Mouse (Mus musculus): ENCODE measurements around the gene Wdr25. TPM values are rescaled to one million over a fixed set of nuclear protein-coding genes. Genes with fewer than 3 reads are reported as not detected.

The Wdr25 gene
- polyA plus RNA-seq, 1 experiment: 9.8 TPM

GRCm38 (mm10) chr12:108858486-108858885 is 34.9 kb upstream of the Wdr25 start:
- TF ChIP-seq GATA1 (IDR thresholded peaks at IDR 0.05; ENCODE audit: borderline replicate concordance, low read length) (no peak), FLI1 (IDR thresholded peaks at IDR 0.05; ENCODE audit: low read length) (no peak)
- Histone ChIP-seq H3K27me3 (replicated peaks) (peaks cover 6% of the 10 kb centered on the region), H3K4me1 (peaks cover 12% of the 10 kb centered on the region), H3K36me3 (replicated peaks; ENCODE audit: low read length) (peaks cover 52% of the 10 kb centered on the region), H3K9me3 (no peaks in the 10 kb centered on the region), H3K4me3 (replicated peaks) (no peak overlapping the region)

- H3K4me1 ChIP-seq: peaks cover 3% of the 10 kb centered on the region; the same call in 1 of the 2 replicates
- TF ChIP-seq FLI1 (IDR thresholded peaks at IDR 0.05; ENCODE audit: low read length): no peak
- TF ChIP-seq GATA1 (IDR thresholded peaks at IDR 0.05; ENCODE audit: borderline replicate concordance, low read length): no peak
- H3K27me3 ChIP-seq (replicated peaks): no peaks in the 10 kb centered on the region
- H3K4me3 ChIP-seq (replicated peaks): no peak overlapping the region
- H3K9me3 ChIP-seq: peaks cover 2% of the 10 kb centered on the region; the same call in 1 of the 2 replicates
- peaks cover 100% of the 10 kb centered on the region for H3K36me3 ChIP-seq (replicated peaks; ENCODE audit: low read length)
Observed at GRCm38 (mm10) chr12:108865007-108865494, 28.4 kb upstream of the Wdr25 start.

- Histone ChIP-seq H3K4me1 (peaks cover 3% of the 10 kb centered on the region; the same call in 1 of the 2 replicates), H3K4me3 (replicated peaks) (no peak overlapping the region), H3K36me3 (replicated peaks; ENCODE audit: low read length) (peaks cover 95% of the 10 kb centered on the region), H3K27me3 (replicated peaks) (no peaks in the 10 kb centered on the region), H3K9me3 (peaks cover 2% of the 10 kb centered on the region; the same call in 1 of the 2 replicates)
- TF ChIP-seq GATA1 (IDR thresholded peaks at IDR 0.05; ENCODE audit: borderline replicate concordance, low read length) (no peak), FLI1 (IDR thresholded peaks at IDR 0.05; ENCODE audit: low read length) (no peak)
Observed at GRCm38 (mm10) chr12:108869575-108869974, 23.9 kb upstream of the Wdr25 start.

- H3K4me3 ChIP-seq (replicated peaks): no peak overlapping the region
- H3K9me3 ChIP-seq: peaks cover 2% of the 10 kb centered on the region; the same call in 1 of the 2 replicates
- TF ChIP-seq GATA1 (IDR thresholded peaks at IDR 0.05; ENCODE audit: borderline replicate concordance, low read length): no peak
- no peak for TF ChIP-seq FLI1 (IDR thresholded peaks at IDR 0.05; ENCODE audit: low read length)
- H3K36me3 ChIP-seq (replicated peaks; ENCODE audit: low read length): peaks cover 95% of the 10 kb centered on the region
- no peaks in the 10 kb centered on the region for H3K4me1 ChIP-seq
- no peaks in the 10 kb centered on the region for H3K27me3 ChIP-seq (replicated peaks)
Observed at GRCm38 (mm10) chr12:108873122-108873521, 20.3 kb upstream of the Wdr25 start.

- peaks cover 12% of the 10 kb centered on the region for H3K4me1 ChIP-seq
- no peak overlapping the region for H3K4me3 ChIP-seq (replicated peaks)
- H3K36me3 ChIP-seq (replicated peaks; ENCODE audit: low read length): peaks cover 99% of the 10 kb centered on the region
- no peaks in the 10 kb centered on the region for H3K9me3 ChIP-seq
- TF ChIP-seq FLI1 (IDR thresholded peaks at IDR 0.05; ENCODE audit: low read length) (no peak), GATA1 (IDR thresholded peaks at IDR 0.05; ENCODE audit: borderline replicate concordance, low read length) (no peak)
- H3K27me3 ChIP-seq (replicated peaks): no peaks in the 10 kb centered on the region
Observed at GRCm38 (mm10) chr12:108879138-108879537, 14.3 kb upstream of the Wdr25 start.

GRCm38 (mm10) chr12:108880606-108881005 is 12.8 kb upstream of the Wdr25 start:
- H3K36me3 ChIP-seq (replicated peaks; ENCODE audit: low read length): peaks cover 99% of the 10 kb centered on the region
- no peaks in the 10 kb centered on the region for H3K27me3 ChIP-seq (replicated peaks)
- no peak overlapping the region for H3K4me3 ChIP-seq (replicated peaks)
- peaks cover 15% of the 10 kb centered on the region for H3K4me1 ChIP-seq
- TF ChIP-seq FLI1 (IDR thresholded peaks at IDR 0.05; ENCODE audit: low read length): no peak
- TF ChIP-seq GATA1 (IDR thresholded peaks at IDR 0.05; ENCODE audit: borderline replicate concordance, low read length): no peak
- no peaks in the 10 kb centered on the region for H3K9me3 ChIP-seq

GRCm38 (mm10) chr12:108881192-108881591 is 12.2 kb upstream of the Wdr25 start:
- H3K4me3 ChIP-seq (replicated peaks): no peak overlapping the region
- TF ChIP-seq GATA1 (IDR thresholded peaks at IDR 0.05; ENCODE audit: borderline replicate concordance, low read length) (no peak), FLI1 (IDR thresholded peaks at IDR 0.05; ENCODE audit: low read length) (no peak)
- peaks cover 18% of the 10 kb centered on the region for H3K4me1 ChIP-seq
- no peaks in the 10 kb centered on the region for H3K27me3 ChIP-seq (replicated peaks)
- H3K9me3 ChIP-seq: no peaks in the 10 kb centered on the region
- H3K36me3 ChIP-seq (replicated peaks; ENCODE audit: low read length): peaks cover 99% of the 10 kb centered on the region

GRCm38 (mm10) chr12:108882776-108883175 is 10.7 kb upstream of the Wdr25 start:
- H3K36me3 ChIP-seq (replicated peaks; ENCODE audit: low read length): peaks cover 99% of the 10 kb centered on the region

GRCm38 (mm10) chr12:108885906-108886305 is 7.5 kb upstream of the Wdr25 start:
- Histone ChIP-seq H3K36me3 (replicated peaks; ENCODE audit: low read length) (peaks cover 99% of the 10 kb centered on the region), H3K27me3 (replicated peaks) (no peaks in the 10 kb centered on the region), H3K4me1 (peaks cover 35% of the 10 kb centered on the region), H3K9me3 (no peaks in the 10 kb centered on the region), H3K4me3 (replicated peaks) (no peak overlapping the region)
- TF ChIP-seq FLI1 (IDR thresholded peaks at IDR 0.05; ENCODE audit: low read length): no peak

More at GRCm38 (mm10) chr12:108882776-108883175, 10.7 kb upstream of the Wdr25 start:
- Histone ChIP-seq H3K4me3 (replicated peaks) (no peak overlapping the region), H3K9me3 (no peaks in the 10 kb centered on the region), H3K27me3 (replicated peaks) (no peaks in the 10 kb centered on the region), H3K4me1 (peaks cover 18% of the 10 kb centered on the region)
- TF ChIP-seq GATA1 (IDR thresholded peaks at IDR 0.05; ENCODE audit: borderline replicate concordance, low read length) (no peak), FLI1 (IDR thresholded peaks at IDR 0.05; ENCODE audit: low read length) (no peak)

GRCm38 (mm10) chr12:108887077-108887476 is 6.4 kb upstream of the Wdr25 start:
- no peaks in the 10 kb centered on the region for H3K9me3 ChIP-seq
- peaks cover 45% of the 10 kb centered on the region for H3K4me1 ChIP-seq
- H3K36me3 ChIP-seq (replicated peaks; ENCODE audit: low read length): peaks cover 93% of the 10 kb centered on the region
- no peak overlapping the region for H3K4me3 ChIP-seq (replicated peaks)
- no peaks in the 10 kb centered on the region for H3K27me3 ChIP-seq (replicated peaks)
- TF ChIP-seq FLI1 (IDR thresholded peaks at IDR 0.05; ENCODE audit: low read length): no peak
- TF ChIP-seq GATA1 (IDR thresholded peaks at IDR 0.05; ENCODE audit: borderline replicate concordance, low read length): no peak
